Mouse (Mus musculus): ENCODE results near the gene Ngrn. TPM values are rescaled to one million over a fixed set of nuclear protein-coding genes. Genes with fewer than 3 reads are reported as not detected.
A peak's percentile ranks its signal among the peaks of the same experiment; 100 is the strongest.

Ngrn gene
- polyA plus RNA-seq, 1 experiment from 2014 or later, result 66.9 TPM

DNA sequence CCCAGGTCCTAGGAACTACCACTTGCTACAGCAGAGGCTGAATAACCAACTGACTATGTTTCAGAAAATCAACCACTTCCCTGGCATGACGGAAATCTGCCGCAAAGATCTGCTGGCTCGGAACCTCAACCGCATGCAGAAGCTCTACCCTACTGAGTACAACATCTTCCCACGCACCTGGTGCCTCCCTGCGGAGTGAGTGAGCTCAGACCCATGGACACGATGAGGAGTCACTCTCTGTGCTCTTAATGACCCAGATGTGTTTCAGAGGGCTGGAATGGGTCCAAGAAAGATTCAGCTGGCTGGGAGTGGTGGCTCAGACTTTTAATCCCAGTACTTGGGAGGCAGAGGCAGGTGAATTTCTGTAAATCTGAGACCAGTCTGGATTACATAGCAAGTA, 8.6 kb upstream of the Ngrn start:
- Histone ChIP-seq H3K27ac (ENCODE audit: low read length) (no peak overlapping the region), H3K9me3 (ENCODE audit: control insufficient read depth, low read length) (no peaks in the 10 kb centered on the region), H3K4me2 (ENCODE audit: low read length) (no peak overlapping the region), H3K9ac (replicated peaks; ENCODE audit: low read depth, low read length) (no peak overlapping the region), H3K36me3 (ENCODE audit: control insufficient read depth, insufficient read depth) (no peaks in the 10 kb centered on the region), H3K4me1 (replicated peaks; ENCODE audit: control insufficient read depth, insufficient read depth, low read length) (no peaks in the 10 kb centered on the region), H3K27me3 (replicated peaks; ENCODE audit: control insufficient read depth, insufficient read depth, low read length) (peaks cover 14% of the 10 kb centered on the region), H3K4me3 (replicated peaks; ENCODE audit: low read length) (no peak overlapping the region)
- 84% methylated on average over 7 of the region's 7 CpGs for WGBS
- ATAC-seq, result no peak

DNA sequence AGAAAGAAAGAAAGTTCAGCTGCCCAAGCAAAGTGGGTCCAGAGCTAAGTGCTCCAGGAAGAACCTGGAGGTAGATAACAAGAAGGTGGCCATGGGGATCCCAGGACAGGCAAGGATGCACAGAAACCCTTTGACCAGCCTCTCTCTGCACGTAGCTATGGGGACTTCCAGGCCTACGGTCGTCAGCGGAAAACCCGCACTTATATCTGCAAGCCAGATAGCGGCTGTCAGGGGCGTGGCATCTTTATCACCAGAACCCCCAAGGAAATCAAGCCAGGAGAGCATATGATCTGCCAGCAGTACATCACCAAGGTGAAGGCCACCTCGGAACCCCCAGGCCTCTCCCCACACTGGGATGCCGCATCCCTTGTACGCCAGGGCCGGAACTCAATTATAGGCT, 8.1 kb upstream of the Ngrn start:
- Histone ChIP-seq H3K36me3 (ENCODE audit: control insufficient read depth, insufficient read depth) (no peaks in the 10 kb centered on the region), H3K9me3 (ENCODE audit: control insufficient read depth, low read length) (no peaks in the 10 kb centered on the region), H3K4me2 (ENCODE audit: low read length) (no peak overlapping the region), H3K27ac (ENCODE audit: low read length) (no peak overlapping the region), H3K4me3 (replicated peaks; ENCODE audit: low read length) (no peak overlapping the region), H3K4me1 (replicated peaks; ENCODE audit: control insufficient read depth, insufficient read depth, low read length) (no peaks in the 10 kb centered on the region), H3K9ac (replicated peaks; ENCODE audit: low read depth, low read length) (no peak overlapping the region), H3K27me3 (replicated peaks; ENCODE audit: control insufficient read depth, insufficient read depth, low read length) (peaks cover 17% of the 10 kb centered on the region)
- WGBS, result 90% methylated on average over 11 of the region's 11 CpGs
- no peak for ATAC-seq

DNA sequence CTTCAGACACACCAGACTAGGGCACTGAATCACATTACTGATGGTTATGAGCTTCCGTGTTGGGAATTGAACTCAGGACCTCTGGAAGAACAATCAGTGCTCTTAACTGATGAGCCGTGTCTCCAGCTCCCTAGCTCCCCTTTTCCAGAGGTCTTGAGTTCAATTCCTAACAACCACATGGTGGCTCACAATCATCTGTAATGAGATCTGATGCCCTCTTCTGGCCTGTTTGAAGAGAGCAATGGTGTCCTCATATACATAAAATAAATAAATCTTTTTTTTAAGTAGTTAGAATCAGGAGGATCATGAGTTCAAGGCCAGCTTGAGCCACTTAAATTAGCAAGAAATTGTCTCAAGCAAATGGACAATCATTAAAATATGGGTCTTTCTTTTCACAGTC, 5.0 kb upstream of the Ngrn start:
- peaks cover 30% of the 10 kb centered on the region for H3K27me3 ChIP-seq (replicated peaks; ENCODE audit: control insufficient read depth, insufficient read depth, low read length)

DNA sequence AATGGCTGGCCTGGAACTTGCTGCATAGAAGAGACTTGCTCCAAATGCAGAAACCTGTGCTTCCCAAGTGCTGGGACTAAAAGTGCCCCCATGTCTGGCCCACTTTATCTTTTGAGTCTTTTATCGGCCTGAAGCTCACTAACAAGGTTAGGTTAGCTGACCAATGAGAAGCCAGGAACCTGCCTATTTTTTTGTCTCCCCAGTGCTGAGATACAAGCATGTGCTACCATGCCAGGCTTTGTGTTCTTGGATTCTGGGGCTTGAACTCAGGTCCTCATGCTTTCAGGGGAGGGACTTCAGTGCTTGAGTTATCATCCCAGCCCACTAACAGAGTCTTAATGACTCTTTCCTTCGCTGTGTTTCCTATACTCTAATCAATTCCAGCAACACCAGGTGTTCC, 3.3 kb upstream of the Ngrn start:
- Histone ChIP-seq H3K36me3 (ENCODE audit: control insufficient read depth, insufficient read depth) (no peaks in the 10 kb centered on the region), H3K27me3 (replicated peaks; ENCODE audit: control insufficient read depth, insufficient read depth, low read length) (peaks cover 28% of the 10 kb centered on the region)
- 68% methylated on average over 2 of the region's 2 CpGs for WGBS

More for the DNA sequence above, 5.0 kb upstream of the Ngrn start:
- no peaks in the 10 kb centered on the region for H3K9me3 ChIP-seq (ENCODE audit: control insufficient read depth, low read length)
- H3K4me1 ChIP-seq (replicated peaks; ENCODE audit: control insufficient read depth, insufficient read depth, low read length), result 0 out of 2 replicates have a peak, but pooled peaks cover 3% of the 10 kb centered on the region
- H3K9ac ChIP-seq (replicated peaks; ENCODE audit: low read depth, low read length), result no peak overlapping the region
- no peaks in the 10 kb centered on the region for H3K36me3 ChIP-seq (ENCODE audit: control insufficient read depth, insufficient read depth)
- H3K4me3 ChIP-seq (replicated peaks; ENCODE audit: low read length), result no peak overlapping the region
- 70% methylated on average over 2 of the region's 2 CpGs for WGBS
- no peak overlapping the region for H3K27ac ChIP-seq (ENCODE audit: low read length)
- no peak for ATAC-seq
- H3K4me2 ChIP-seq (ENCODE audit: low read length), result no peak overlapping the region

DNA sequence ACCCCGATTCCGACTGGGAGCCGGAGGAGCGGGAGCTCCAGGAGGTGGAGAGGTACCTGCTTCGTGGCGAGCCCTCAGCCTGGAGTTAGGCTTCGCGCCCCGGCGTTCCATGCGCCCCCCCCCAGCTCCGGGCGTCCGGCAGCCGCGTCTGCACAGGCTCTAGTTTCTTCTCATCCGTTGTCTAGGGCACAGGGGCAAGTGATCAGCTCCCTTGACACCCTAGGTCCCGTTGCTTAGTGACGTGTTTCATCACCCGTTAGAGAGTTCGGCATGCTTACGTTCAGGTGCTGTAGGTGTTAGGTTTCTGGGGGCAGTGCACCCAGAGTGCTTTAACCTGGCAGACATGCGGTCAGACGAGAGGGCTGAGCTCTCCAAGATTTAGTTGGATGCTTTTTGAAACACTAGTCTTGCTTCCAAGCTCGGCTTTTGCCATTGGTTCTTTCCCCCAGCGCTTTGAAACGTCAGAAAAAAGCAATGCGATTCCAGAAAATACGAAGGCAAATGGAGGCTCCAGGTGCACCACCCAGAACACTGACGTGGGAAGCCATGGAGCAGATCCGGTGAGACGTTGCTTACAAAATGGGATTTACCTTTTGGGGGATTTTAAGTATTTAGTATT, 466 bp downstream of the Ngrn start:
- peak; percentile 49 for ATAC-seq
- peak overlapping the region; percentile 78 for H3K9ac ChIP-seq (replicated peaks; ENCODE audit: low read depth, low read length)
- H3K36me3 ChIP-seq (ENCODE audit: control insufficient read depth, insufficient read depth), result peaks cover 22% of the 10 kb centered on the region
- 2% methylated on average over 32 of the region's 32 CpGs for WGBS
- peak overlapping the region; percentile 85 for H3K4me3 ChIP-seq (replicated peaks; ENCODE audit: low read length)
- peaks cover 16% of the 10 kb centered on the region for H3K4me1 ChIP-seq (replicated peaks; ENCODE audit: control insufficient read depth, insufficient read depth, low read length)
- no peaks in the 10 kb centered on the region for H3K9me3 ChIP-seq (ENCODE audit: control insufficient read depth, low read length)
- peaks cover 23% of the 10 kb centered on the region; the same call in 1 of the 2 replicates for H3K27me3 ChIP-seq (replicated peaks; ENCODE audit: control insufficient read depth, insufficient read depth, low read length)
- H3K4me2 ChIP-seq (ENCODE audit: low read length), result peak overlapping the region; percentile 69
- H3K27ac ChIP-seq (ENCODE audit: low read length), result peak overlapping the region; percentile 65

More for the DNA sequence above, 3.3 kb upstream of the Ngrn start:
- H3K9ac ChIP-seq (replicated peaks; ENCODE audit: low read depth, low read length), result no peak overlapping the region
- ATAC-seq, result no peak
- no peak overlapping the region for H3K27ac ChIP-seq (ENCODE audit: low read length)
- H3K4me3 ChIP-seq (replicated peaks; ENCODE audit: low read length), result no peak overlapping the region
- H3K9me3 ChIP-seq (ENCODE audit: control insufficient read depth, low read length), result no peaks in the 10 kb centered on the region
- H3K4me2 ChIP-seq (ENCODE audit: low read length), result no peak overlapping the region
- peaks cover 12% of the 10 kb centered on the region for H3K4me1 ChIP-seq (replicated peaks; ENCODE audit: control insufficient read depth, insufficient read depth, low read length)

DNA sequence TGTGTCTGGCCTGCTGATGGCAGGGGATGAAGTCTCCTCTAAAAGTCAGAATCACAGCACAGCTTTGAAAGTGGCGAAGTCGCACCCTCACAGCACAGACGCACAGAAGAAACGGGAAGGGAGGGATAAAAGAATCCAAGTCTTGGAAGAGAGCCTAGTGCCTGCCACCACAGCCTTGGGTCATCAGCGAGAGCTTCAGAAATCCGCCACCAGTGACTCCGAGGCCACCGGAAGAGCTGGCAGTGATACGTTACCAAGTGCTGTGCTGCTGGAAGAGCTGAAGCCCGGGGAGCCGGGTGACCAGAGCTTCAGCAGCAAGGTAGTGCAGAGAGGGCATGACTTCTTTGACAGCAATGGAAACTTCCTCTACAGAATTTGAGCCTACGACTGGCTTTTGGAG, 3.6 kb downstream of the Ngrn start:
- 93% methylated on average over 12 of the region's 12 CpGs for WGBS
- ATAC-seq, result no peak

DNA sequence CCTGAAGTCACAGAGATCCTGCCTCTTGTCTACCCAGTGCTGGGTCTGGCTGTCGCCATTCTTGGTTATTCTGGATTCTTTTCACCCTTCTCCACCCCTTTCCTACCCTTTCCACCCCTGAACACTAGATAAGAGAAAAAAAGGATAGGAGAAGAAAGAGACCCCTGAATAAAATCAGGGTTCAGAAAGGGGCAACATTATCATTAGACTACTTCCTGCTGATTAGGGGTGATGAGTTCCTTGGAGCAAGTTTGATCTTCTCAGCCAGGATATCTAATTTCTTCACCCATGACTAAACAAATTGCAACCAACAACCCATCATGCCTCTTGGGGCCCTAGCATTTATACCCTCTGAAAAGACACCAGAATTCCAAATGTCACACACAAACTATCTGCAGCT, 6.7 kb downstream of the Ngrn start:
- Histone ChIP-seq H3K9me3 (ENCODE audit: control insufficient read depth, low read length) (no peaks in the 10 kb centered on the region), H3K4me1 (replicated peaks; ENCODE audit: control insufficient read depth, insufficient read depth, low read length) (peaks cover 21% of the 10 kb centered on the region), H3K27me3 (replicated peaks; ENCODE audit: control insufficient read depth, insufficient read depth, low read length) (no peaks in the 10 kb centered on the region), H3K27ac (ENCODE audit: low read length) (no peak overlapping the region), H3K36me3 (ENCODE audit: control insufficient read depth, insufficient read depth) (peaks cover 25% of the 10 kb centered on the region), H3K9ac (replicated peaks; ENCODE audit: low read depth, low read length) (no peak overlapping the region), H3K4me2 (ENCODE audit: low read length) (no peak overlapping the region), H3K4me3 (replicated peaks; ENCODE audit: low read length) (no peak overlapping the region)
- WGBS, result 88% methylated on average over 1 of the region's 1 CpGs
- ATAC-seq, result no peak

More for the DNA sequence above, 3.6 kb downstream of the Ngrn start:
- Histone ChIP-seq H3K9me3 (ENCODE audit: control insufficient read depth, low read length) (no peaks in the 10 kb centered on the region), H3K4me2 (ENCODE audit: low read length) (no peak overlapping the region), H3K4me1 (replicated peaks; ENCODE audit: control insufficient read depth, insufficient read depth, low read length) (peaks cover 20% of the 10 kb centered on the region), H3K27me3 (replicated peaks; ENCODE audit: control insufficient read depth, insufficient read depth, low read length) (peaks cover 4% of the 10 kb centered on the region; the same call in 1 of the 2 replicates), H3K4me3 (replicated peaks; ENCODE audit: low read length) (no peak overlapping the region), H3K27ac (ENCODE audit: low read length) (no peak overlapping the region), H3K9ac (replicated peaks; ENCODE audit: low read depth, low read length) (no peak overlapping the region), H3K36me3 (ENCODE audit: control insufficient read depth, insufficient read depth) (peaks cover 25% of the 10 kb centered on the region)

DNA sequence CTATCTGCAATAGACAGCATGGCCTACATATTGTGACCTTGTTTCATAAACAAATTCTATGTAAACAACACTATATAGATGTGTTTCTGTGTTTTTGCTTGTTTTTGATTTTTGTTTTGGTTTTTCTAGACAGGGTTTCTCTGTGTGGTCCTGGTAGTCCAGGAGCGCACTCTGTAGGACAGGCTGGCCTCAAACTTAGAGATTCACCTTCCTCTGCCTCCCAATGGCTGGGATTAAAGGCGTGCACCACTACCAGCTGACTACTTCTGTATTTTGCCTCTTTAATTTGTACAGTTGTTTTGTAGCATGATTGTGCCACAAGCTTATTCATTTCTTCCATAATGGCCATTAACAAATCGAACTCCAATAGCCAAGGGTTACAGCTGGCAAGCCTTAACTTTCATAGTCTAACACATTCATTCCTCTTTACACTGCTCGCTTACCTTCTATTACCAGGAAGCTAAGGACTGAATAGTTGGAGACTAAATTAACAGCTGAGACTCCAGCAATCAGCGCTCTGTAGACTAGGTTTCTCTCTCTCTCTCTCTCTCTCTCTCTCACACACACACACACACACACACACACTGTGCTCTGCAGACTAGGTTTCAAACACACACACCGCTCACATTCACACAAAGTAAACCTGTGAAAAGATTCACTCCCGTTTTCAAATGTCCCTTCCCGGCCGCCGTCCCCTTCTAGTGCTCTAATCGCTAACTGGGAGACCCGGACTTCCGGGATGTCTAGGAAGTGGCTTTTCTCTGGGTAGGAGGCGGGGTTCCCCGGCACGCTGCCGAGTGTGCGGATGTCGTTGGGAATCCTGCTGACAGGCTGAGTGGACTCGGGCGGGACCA, 8.1 kb downstream of the Ngrn start, which contains the start of gene Vps33b:
Vps33b (plus strand) TSS at position 753 of the 854 bp plus-strand sequence.
- H3K4me2 ChIP-seq (ENCODE audit: low read length), result peak within 1 kb of the TSS; percentile 85
- peak within 1 kb of the TSS; percentile 86 for H3K9ac ChIP-seq (replicated peaks; ENCODE audit: low read depth, low read length)
- peaks cover 1% of the 10 kb centered on the region for H3K9me3 ChIP-seq (ENCODE audit: control insufficient read depth, low read length)
- no peaks in the 10 kb centered on the region for H3K27me3 ChIP-seq (replicated peaks; ENCODE audit: control insufficient read depth, insufficient read depth, low read length)
- H3K4me3 ChIP-seq (replicated peaks; ENCODE audit: low read length), result peak within 1 kb of the TSS; percentile 80
- WGBS, result 4% methylated on average over 21 of the region's 21 CpGs
- peaks cover 18% of the 10 kb centered on the region for H3K4me1 ChIP-seq (replicated peaks; ENCODE audit: control insufficient read depth, insufficient read depth, low read length)
- ATAC-seq, result peak; percentile 94
- H3K27ac ChIP-seq (ENCODE audit: low read length), result peak within 1 kb of the TSS; percentile 61
- peaks cover 36% of the 10 kb centered on the region for H3K36me3 ChIP-seq (ENCODE audit: control insufficient read depth, insufficient read depth)

DNA sequence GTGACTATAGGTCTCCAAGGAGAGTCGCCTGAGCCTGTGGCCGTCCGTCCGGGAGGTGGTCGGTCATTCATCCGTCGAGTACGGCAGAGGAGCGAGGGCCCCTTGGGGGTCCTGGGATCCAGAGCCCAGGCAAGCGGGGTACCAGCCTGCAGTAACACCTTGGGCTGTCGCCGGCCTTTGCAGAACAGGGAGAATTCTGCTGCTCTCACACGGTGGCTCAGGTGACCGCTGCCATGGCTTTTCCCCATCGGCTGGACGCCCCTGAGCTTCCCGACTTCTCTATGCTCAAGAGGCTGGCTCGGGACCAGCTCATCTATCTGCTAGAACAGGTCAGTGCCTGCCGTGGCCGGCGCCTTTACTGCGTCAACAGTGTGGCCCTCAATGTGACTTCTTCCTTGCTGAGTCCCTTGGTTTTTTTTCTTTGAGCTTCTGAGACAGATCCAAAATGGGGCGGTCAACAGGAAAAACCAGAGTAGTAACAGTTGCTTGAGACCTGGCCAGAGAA, 8.8 kb downstream of the Ngrn start:
- Histone ChIP-seq H3K36me3 (ENCODE audit: control insufficient read depth, insufficient read depth) (peaks cover 37% of the 10 kb centered on the region), H3K9ac (replicated peaks; ENCODE audit: low read depth, low read length) (peak overlapping the region; percentile 86), H3K4me3 (replicated peaks; ENCODE audit: low read length) (peak overlapping the region; percentile 80), H3K27ac (ENCODE audit: low read length) (peak overlapping the region; percentile 46), H3K27me3 (replicated peaks; ENCODE audit: control insufficient read depth, insufficient read depth, low read length) (no peaks in the 10 kb centered on the region), H3K9me3 (ENCODE audit: control insufficient read depth, low read length) (peaks cover 8% of the 10 kb centered on the region), H3K4me1 (replicated peaks; ENCODE audit: control insufficient read depth, insufficient read depth, low read length) (peaks cover 18% of the 10 kb centered on the region), H3K4me2 (ENCODE audit: low read length) (peak overlapping the region; percentile 85)
- WGBS, result under 1% methylated on average over 23 of the region's 23 CpGs
- ATAC-seq, result peak; percentile 74

Measured in forebrain, embryonic 16.5 days (tissue).